Mouse (Mus musculus): ENCODE data around the gene Mgst2. TPM values are rescaled to one million over a fixed set of nuclear protein-coding genes. Genes with fewer than 3 reads are reported as not detected.

The Mgst2 gene
- total and polyA plus RNA-seq, 3 experiments: 48.8 to 147 (median 76.0) TPM

DNA sequence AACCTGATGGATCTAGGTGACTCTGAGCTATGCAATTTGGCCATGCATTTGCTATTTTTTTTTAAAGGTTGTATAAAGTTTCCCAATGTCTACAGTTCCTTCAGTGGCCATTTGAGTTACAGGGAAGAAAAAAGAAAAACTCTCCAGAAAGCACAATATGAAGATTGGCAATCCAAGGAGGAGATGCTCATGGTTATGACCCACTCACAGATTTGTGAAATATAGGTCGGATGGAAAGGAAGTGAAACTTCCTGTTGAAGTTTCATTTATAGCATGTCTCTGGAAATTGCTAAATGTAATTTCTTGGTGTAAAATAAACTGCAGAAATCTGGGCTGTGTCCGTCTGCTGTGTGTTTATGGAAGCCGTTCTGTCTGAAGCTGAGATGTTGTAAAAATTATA is 31.2 kb upstream of the Mgst2 start:
- H3K4me1 ChIP-seq (ENCODE audit: control insufficient read depth in 1 of 2, insufficient read depth in 2 of 2): peaks cover 9 to 15% of the 10 kb centered on the region in 2 experiments
- dilution Hi-C loops (cut with MboI; ENCODE audit: extremely low pct_ligation_motif_present, extremely low pct_unique_long_range_greater_than_20kb, low sequenced_read_pairs): no loop called here
- no peak for DNase-seq (ENCODE audit: extremely low read depth)
- H3K4me3 ChIP-seq (replicated peaks in 1 of 3; ENCODE audit: low read depth in 2 of 3, low read length in 2 of 3, poor library complexity in 1 of 3): no peak overlapping the region
- H3K9ac ChIP-seq (ENCODE audit: insufficient read depth, low read depth): no peak overlapping the region
- no peak overlapping the region for H3K4me2 ChIP-seq (ENCODE audit: insufficient read depth, low read depth, poor library complexity, severe bottlenecking)
- H3K79me2 ChIP-seq (replicated peaks; ENCODE audit: control insufficient read depth, extremely low read depth, insufficient read depth, poor library complexity, severe bottlenecking): no peaks in the 10 kb centered on the region
- TF ChIP-seq RCOR1 (conservative IDR thresholded peaks at IDR 0.05; ENCODE audit: low read depth, low read length): no peak
- no peak for TF ChIP-seq ZNF384 (IDR thresholded peaks at IDR 0.05; ENCODE audit: low read depth, low read length)
- in situ Hi-C loops (cut with MboI; ENCODE audit: low pct_ligation_motif_present, low pct_unique_long_range_greater_than_20kb, low sequenced_read_pairs): no loop called here
- H3K36me3 ChIP-seq (replicated peaks in 1 of 2; ENCODE audit: control insufficient read depth in 1 of 2, insufficient read depth in 1 of 2, low read length in 1 of 2): no peaks in the 10 kb centered on the region
- H3K27ac ChIP-seq (ENCODE audit: insufficient read depth, low read depth): no peak overlapping the region
- no peaks in the 10 kb centered on the region for H3K27me3 ChIP-seq (replicated peaks)
- H3K9me3 ChIP-seq (replicated peaks; ENCODE audit: low read length): peaks cover 17% of the 10 kb centered on the region

DNA sequence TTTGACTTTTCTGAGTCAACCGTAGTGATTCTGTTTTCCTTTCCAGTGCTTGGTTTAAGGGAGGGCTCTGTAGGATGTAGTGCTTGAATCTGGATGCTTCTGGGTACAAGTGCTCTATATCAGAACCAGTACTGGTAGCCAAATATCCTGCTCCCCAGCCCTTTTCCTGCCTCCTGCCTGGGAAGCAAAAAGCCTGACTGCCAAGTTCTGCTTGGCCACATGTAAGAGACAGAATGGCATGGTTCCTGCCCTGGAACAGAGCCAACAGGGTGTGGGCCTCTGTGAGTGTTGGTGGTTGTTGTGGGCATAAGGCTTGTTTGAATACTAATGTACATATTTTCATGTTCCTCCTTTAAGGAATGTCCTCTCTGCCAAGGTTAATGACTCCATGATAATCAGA is 29.4 kb upstream of the Mgst2 start:
- H3K36me3 ChIP-seq (replicated peaks in 1 of 2; ENCODE audit: control insufficient read depth in 1 of 2, insufficient read depth in 1 of 2, low read length in 1 of 2): no peaks in the 10 kb centered on the region
- in situ Hi-C loops (cut with MboI; ENCODE audit: low pct_ligation_motif_present, low pct_unique_long_range_greater_than_20kb, low sequenced_read_pairs) (no loop called here), dilution Hi-C loops (cut with MboI; ENCODE audit: extremely low pct_ligation_motif_present, extremely low pct_unique_long_range_greater_than_20kb, low sequenced_read_pairs) (no loop called here)
- no peaks in the 10 kb centered on the region for H3K79me2 ChIP-seq (replicated peaks; ENCODE audit: control insufficient read depth, extremely low read depth, insufficient read depth, poor library complexity, severe bottlenecking)
- no peak overlapping the region for H3K9ac ChIP-seq (ENCODE audit: insufficient read depth, low read depth)
- H3K27me3 ChIP-seq (replicated peaks): no peaks in the 10 kb centered on the region
- H3K27ac ChIP-seq (ENCODE audit: insufficient read depth, low read depth): no peak overlapping the region
- H3K9me3 ChIP-seq (replicated peaks; ENCODE audit: low read length): peaks cover 17% of the 10 kb centered on the region
- no peak for DNase-seq (ENCODE audit: extremely low read depth)
- H3K4me3 ChIP-seq (replicated peaks in 1 of 3; ENCODE audit: low read depth in 2 of 3, low read length in 2 of 3, poor library complexity in 1 of 3): no peak overlapping the region
- TF ChIP-seq RCOR1 (conservative IDR thresholded peaks at IDR 0.05; ENCODE audit: low read depth, low read length): no peak
- TF ChIP-seq MEF2A (IDR thresholded peaks at IDR 0.05; ENCODE audit: borderline replicate concordance, low read depth, low read length): no peak
- TF ChIP-seq MAFK (IDR thresholded peaks at IDR 0.05; ENCODE audit: insufficient replicate concordance, low read length): no peak
- no peak for TF ChIP-seq PAX5 (IDR thresholded peaks at IDR 0.05; ENCODE audit: low read length)
- no peak for TF ChIP-seq MXI1 (IDR thresholded peaks at IDR 0.05; ENCODE audit: low read depth, low read length)
- no peak for TF ChIP-seq NELFE (IDR thresholded peaks at IDR 0.05; ENCODE audit: low read depth, low read length)
- TF ChIP-seq NRF1 (IDR thresholded peaks at IDR 0.05; ENCODE audit: low read depth, low read length): no peak
- TF ChIP-seq RAD21 (IDR thresholded peaks at IDR 0.05; ENCODE audit: low read depth, low read length): no peak
- no peak for TF ChIP-seq MYC (IDR thresholded peaks at IDR 0.05; ENCODE audit: low read depth, low read length)
- no peak for TF ChIP-seq UBTF (IDR thresholded peaks at IDR 0.05; ENCODE audit: low read depth, low read length)
- TF ChIP-seq ZMIZ1 (IDR thresholded peaks at IDR 0.05; ENCODE audit: low read depth, low read length): no peak
- no peak for TF ChIP-seq USF2 (conservative IDR thresholded peaks at IDR 0.05; ENCODE audit: low read depth, low read length)
- no peak for TF ChIP-seq USF1 (IDR thresholded peaks at IDR 0.05; ENCODE audit: low read depth, low read length)
- TF ChIP-seq ZKSCAN1 (IDR thresholded peaks at IDR 0.05; ENCODE audit: borderline replicate concordance, low read depth, low read length): no peak
- TF ChIP-seq HCFC1 (IDR thresholded peaks at IDR 0.05; ENCODE audit: low read depth, low read length): no peak
- H3K4me1 ChIP-seq (ENCODE audit: control insufficient read depth in 1 of 2, insufficient read depth in 2 of 2): peaks cover 14 to 29% of the 10 kb centered on the region in 2 experiments
- H3K4me2 ChIP-seq (ENCODE audit: insufficient read depth, low read depth, poor library complexity, severe bottlenecking): no peak overlapping the region
